Mouse (Mus musculus): ENCODE measurements around the gene Kcnip1. TPM values are rescaled to one million over a fixed set of nuclear protein-coding genes. Genes with fewer than 3 reads are reported as not detected.

The Kcnip1 gene
- polyA plus RNA-seq, 1 experiment from 2014 or later = 0.27 TPM

GRCm38 (mm10) chr11:33810105-33810504 is 182.8 kb downstream of the Kcnip1 start:
- Histone ChIP-seq H3K4me2 (replicated peaks; ENCODE audit: low read depth, low read length) (no peak overlapping the region), H3K36me3 (ENCODE audit: insufficient read depth, low read length) (no peaks in the 10 kb centered on the region), H3K9me3 (ENCODE audit: low read length) (no peaks in the 10 kb centered on the region), H3K4me3 (ENCODE audit: low read depth, low read length) (no peak overlapping the region), H3K9ac (replicated peaks; ENCODE audit: low read depth) (no peak overlapping the region), H3K27me3 (replicated peaks; ENCODE audit: insufficient read depth, low read length) (no peaks in the 10 kb centered on the region), H3K4me1 (ENCODE audit: insufficient read depth, low read depth, low read length) (no peaks in the 10 kb centered on the region), H3K27ac (ENCODE audit: low read length) (no peak overlapping the region)
- no peak for DNase-seq (ENCODE audit: low spot score)
- TF ChIP-seq EP300 (IDR thresholded peaks at IDR 0.05) = no peak
- TF ChIP-seq CTCF (IDR thresholded peaks at IDR 0.05) = no peak
- 41% methylated on average over 7 of the region's 7 CpGs for WGBS
- no peak for ATAC-seq

GRCm38 (mm10) chr11:33803093-33803492 is 189.9 kb downstream of the Kcnip1 start:
- no peaks in the 10 kb centered on the region for H3K4me1 ChIP-seq (ENCODE audit: insufficient read depth, low read depth, low read length)
- no peaks in the 10 kb centered on the region for H3K27me3 ChIP-seq (replicated peaks; ENCODE audit: insufficient read depth, low read length)
- H3K9ac ChIP-seq (replicated peaks; ENCODE audit: low read depth) = no peak overlapping the region
- no peaks in the 10 kb centered on the region for H3K36me3 ChIP-seq (ENCODE audit: insufficient read depth, low read length)
- 80% methylated on average over 2 of the region's 2 CpGs for WGBS
- no peak overlapping the region for H3K4me2 ChIP-seq (replicated peaks; ENCODE audit: low read depth, low read length)
- no peak overlapping the region for H3K4me3 ChIP-seq (ENCODE audit: low read depth, low read length)
- DNase-seq (ENCODE audit: low spot score) (no peak), ATAC-seq (no peak)
- no peaks in the 10 kb centered on the region for H3K9me3 ChIP-seq (ENCODE audit: low read length)
- no peak overlapping the region for H3K27ac ChIP-seq (ENCODE audit: low read length)
- TF ChIP-seq CTCF (IDR thresholded peaks at IDR 0.05) (no peak), EP300 (IDR thresholded peaks at IDR 0.05) (no peak)

GRCm38 (mm10) chr11:33800436-33801088 is 192.4 kb downstream of the Kcnip1 start:
- H3K4me1 ChIP-seq (ENCODE audit: insufficient read depth, low read depth, low read length) = no peaks in the 10 kb centered on the region
- H3K27me3 ChIP-seq (replicated peaks; ENCODE audit: insufficient read depth, low read length) = no peaks in the 10 kb centered on the region
- WGBS = 35% methylated on average over 10 of the region's 10 CpGs
- TF ChIP-seq EP300 (IDR thresholded peaks at IDR 0.05) (no peak), CTCF (IDR thresholded peaks at IDR 0.05) (no peak)
- ATAC-seq = no peak
- no peaks in the 10 kb centered on the region for H3K9me3 ChIP-seq (ENCODE audit: low read length)
- H3K4me3 ChIP-seq (ENCODE audit: low read depth, low read length) = no peak overlapping the region
- DNase-seq (ENCODE audit: low spot score) = peak; percentile 24
- no peak overlapping the region for H3K9ac ChIP-seq (replicated peaks; ENCODE audit: low read depth)
- H3K27ac ChIP-seq (ENCODE audit: low read length) = no peak overlapping the region
- H3K36me3 ChIP-seq (ENCODE audit: insufficient read depth, low read length) = no peaks in the 10 kb centered on the region
- no peak overlapping the region for H3K4me2 ChIP-seq (replicated peaks; ENCODE audit: low read depth, low read length)

- TF ChIP-seq EP300 (IDR thresholded peaks at IDR 0.05) (no peak), CTCF (IDR thresholded peaks at IDR 0.05) (no peak)
- DNase-seq (ENCODE audit: low spot score) (peak; percentile 6), ATAC-seq (peak; percentile 19; the same call in 1 of the 2 replicates)
These were observed 193.0 kb downstream of the Kcnip1 start for GRCm38 (mm10) chr11:33799933-33800332.

GRCm38 (mm10) chr11:33798094-33798648 is 194.8 kb downstream of the Kcnip1 start:
- DNase-seq (ENCODE audit: low spot score) (no peak), ATAC-seq (no peak)
- Histone ChIP-seq H3K4me2 (replicated peaks; ENCODE audit: low read depth, low read length) (no peak overlapping the region), H3K9ac (replicated peaks; ENCODE audit: low read depth) (no peak overlapping the region), H3K4me1 (ENCODE audit: insufficient read depth, low read depth, low read length) (no peaks in the 10 kb centered on the region), H3K4me3 (ENCODE audit: low read depth, low read length) (no peak overlapping the region), H3K36me3 (ENCODE audit: insufficient read depth, low read length) (no peaks in the 10 kb centered on the region), H3K27ac (ENCODE audit: low read length) (no peak overlapping the region), H3K27me3 (replicated peaks; ENCODE audit: insufficient read depth, low read length) (no peaks in the 10 kb centered on the region), H3K9me3 (ENCODE audit: low read length) (no peaks in the 10 kb centered on the region)
- 53% methylated on average over 12 of the region's 12 CpGs for WGBS
- TF ChIP-seq EP300 (IDR thresholded peaks at IDR 0.05) = no peak
- no peak for TF ChIP-seq CTCF (IDR thresholded peaks at IDR 0.05)

More at GRCm38 (mm10) chr11:33799933-33800332, 193.0 kb downstream of the Kcnip1 start:
- H3K27ac ChIP-seq (ENCODE audit: low read length) = no peak overlapping the region
- H3K4me2 ChIP-seq (replicated peaks; ENCODE audit: low read depth, low read length) = no peak overlapping the region
- H3K36me3 ChIP-seq (ENCODE audit: insufficient read depth, low read length) = no peaks in the 10 kb centered on the region
- WGBS = 0% methylated on average over 1 of the region's 1 CpGs
- H3K4me3 ChIP-seq (ENCODE audit: low read depth, low read length) = no peak overlapping the region
- H3K27me3 ChIP-seq (replicated peaks; ENCODE audit: insufficient read depth, low read length) = no peaks in the 10 kb centered on the region
- no peaks in the 10 kb centered on the region for H3K9me3 ChIP-seq (ENCODE audit: low read length)
- H3K4me1 ChIP-seq (ENCODE audit: insufficient read depth, low read depth, low read length) = no peaks in the 10 kb centered on the region
- no peak overlapping the region for H3K9ac ChIP-seq (replicated peaks; ENCODE audit: low read depth)

GRCm38 (mm10) chr11:33787362-33787761 is 205.6 kb downstream of the Kcnip1 start:
- Histone ChIP-seq H3K27ac (ENCODE audit: low read length) (no peak overlapping the region), H3K4me2 (replicated peaks; ENCODE audit: low read depth, low read length) (no peak overlapping the region), H3K4me1 (ENCODE audit: insufficient read depth, low read depth, low read length) (no peaks in the 10 kb centered on the region), H3K4me3 (ENCODE audit: low read depth, low read length) (no peak overlapping the region), H3K27me3 (replicated peaks; ENCODE audit: insufficient read depth, low read length) (no peaks in the 10 kb centered on the region), H3K9me3 (ENCODE audit: low read length) (no peaks in the 10 kb centered on the region), H3K36me3 (ENCODE audit: insufficient read depth, low read length) (no peaks in the 10 kb centered on the region), H3K9ac (replicated peaks; ENCODE audit: low read depth) (no peak overlapping the region)
- 19% methylated on average over 5 of the region's 5 CpGs for whole genome bisulfite sequencing
- ATAC-seq = no peak
- DNase-seq (ENCODE audit: low spot score) = peak; percentile 70
- TF ChIP-seq EP300 (IDR thresholded peaks at IDR 0.05) (no peak), CTCF (IDR thresholded peaks at IDR 0.05) (no peak)

Data from lung, postnatal 0 days (tissue).